Mouse (Mus musculus): ENCODE measurements around the gene Lhfpl3. TPM values are rescaled to one million over a fixed set of nuclear protein-coding genes. Genes with fewer than 3 reads are reported as not detected.

Lhfpl3 gene
- polyA plus RNA-seq, 1 experiment from 2014 or later = 15.5 TPM

DNA sequence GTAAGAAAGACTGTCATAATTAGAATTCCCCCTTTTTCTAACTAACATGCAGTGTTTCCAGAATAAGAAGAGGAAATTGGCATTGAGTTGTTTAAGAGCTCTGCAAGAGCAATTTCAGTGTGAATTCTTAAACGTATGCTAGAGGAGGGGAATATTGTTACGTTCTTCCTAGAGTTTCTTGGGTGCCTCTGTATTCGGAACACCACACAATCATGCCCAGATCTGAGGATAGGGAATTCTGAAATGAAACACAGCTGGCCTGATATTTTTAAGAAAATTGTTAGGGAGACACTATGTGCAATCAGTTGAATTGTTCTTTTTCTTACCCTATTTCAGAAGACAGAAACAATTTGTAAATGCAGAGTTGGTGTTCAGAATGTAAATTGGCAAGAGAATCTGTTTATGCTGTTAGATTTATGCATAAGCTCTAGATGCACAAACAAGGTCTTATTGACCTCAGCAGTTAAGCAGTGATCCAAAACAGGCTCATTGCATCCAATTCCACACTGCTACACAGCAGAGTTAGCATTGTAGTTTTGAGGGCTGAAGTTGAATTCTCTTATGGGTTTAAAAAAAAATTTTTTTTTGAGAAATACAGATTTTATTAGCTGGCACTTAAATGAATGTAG, 84.1 kb downstream of the Lhfpl3 start:
- Histone ChIP-seq H3K4me2 (ENCODE audit: low read length) (no peak overlapping the region), H3K4me1 (ENCODE audit: control insufficient read depth, insufficient read depth, low read length) (no peaks in the 10 kb centered on the region), H3K9ac (replicated peaks; ENCODE audit: low read length) (no peak overlapping the region), H3K27me3 (ENCODE audit: control insufficient read depth, insufficient read depth, low read length) (no peaks in the 10 kb centered on the region), H3K4me3 (replicated peaks; ENCODE audit: low read depth, low read length) (no peak overlapping the region), H3K36me3 (ENCODE audit: control insufficient read depth, insufficient read depth, low read length) (no peaks in the 10 kb centered on the region), H3K9me3 (ENCODE audit: control insufficient read depth, low read length) (no peaks in the 10 kb centered on the region), H3K27ac (replicated peaks; ENCODE audit: low read depth, low read length) (no peak overlapping the region)
- ATAC-seq (ENCODE audit: low FRiP score, low TSS enrichment) = no peak
- no peak for DNase-seq
- 85% methylated on average over 3 of the region's 3 CpGs for WGBS

DNA sequence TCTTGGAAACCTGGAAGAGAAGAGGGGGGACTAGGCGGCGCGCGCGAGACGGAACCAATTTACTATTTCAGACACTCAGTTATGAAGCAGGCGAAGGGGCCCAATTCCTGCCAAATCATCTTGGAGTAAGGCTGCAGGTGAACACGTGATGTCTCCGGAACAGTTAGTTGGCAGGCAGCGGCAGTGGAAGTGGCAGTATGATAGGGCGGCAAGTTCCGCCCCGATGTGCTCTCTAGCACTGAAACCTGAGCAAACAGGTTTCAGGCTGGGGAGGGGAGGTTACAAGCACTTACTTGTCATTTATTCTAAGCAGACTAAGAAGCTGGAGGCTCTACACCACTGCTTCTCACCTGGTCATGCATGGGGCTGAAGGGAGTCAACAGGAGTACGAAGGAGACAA, 105.7 kb downstream of the Lhfpl3 start:
- Histone ChIP-seq H3K27ac (replicated peaks; ENCODE audit: low read depth, low read length) (no peak overlapping the region), H3K9me3 (ENCODE audit: control insufficient read depth, low read length) (no peaks in the 10 kb centered on the region), H3K4me1 (ENCODE audit: control insufficient read depth, insufficient read depth, low read length) (no peaks in the 10 kb centered on the region), H3K4me2 (ENCODE audit: low read length) (no peak overlapping the region), H3K27me3 (ENCODE audit: control insufficient read depth, insufficient read depth, low read length) (no peaks in the 10 kb centered on the region), H3K9ac (replicated peaks; ENCODE audit: low read length) (no peak overlapping the region), H3K36me3 (ENCODE audit: control insufficient read depth, insufficient read depth, low read length) (no peaks in the 10 kb centered on the region), H3K4me3 (replicated peaks; ENCODE audit: low read depth, low read length) (no peak overlapping the region)
- ATAC-seq (ENCODE audit: low FRiP score, low TSS enrichment) (no peak), DNase-seq (no peak)
- WGBS = 72% methylated on average over 14 of the region's 14 CpGs

DNA sequence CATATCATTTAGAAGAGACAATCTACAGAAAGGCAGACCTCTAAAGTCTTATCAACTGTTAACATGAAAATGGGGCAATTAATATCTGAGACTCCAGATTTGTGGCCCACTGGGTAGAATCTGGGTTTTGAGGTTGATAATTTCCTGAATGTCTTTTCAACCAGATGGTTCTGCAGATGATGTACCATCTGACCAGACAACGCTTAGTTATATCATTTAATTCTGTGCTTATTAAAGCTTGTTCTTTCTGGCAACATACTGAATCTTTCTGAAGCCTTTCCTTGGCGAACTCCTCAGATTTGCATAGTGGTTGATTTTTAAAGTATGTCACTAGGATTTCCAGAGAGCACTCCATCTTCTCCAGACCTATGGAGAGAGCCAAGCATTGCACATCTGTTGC, 107.6 kb downstream of the Lhfpl3 start:
- Histone ChIP-seq H3K4me3 (replicated peaks; ENCODE audit: low read depth, low read length) (no peak overlapping the region), H3K36me3 (ENCODE audit: control insufficient read depth, insufficient read depth, low read length) (no peaks in the 10 kb centered on the region), H3K4me1 (ENCODE audit: control insufficient read depth, insufficient read depth, low read length) (no peaks in the 10 kb centered on the region), H3K27ac (replicated peaks; ENCODE audit: low read depth, low read length) (no peak overlapping the region), H3K9me3 (ENCODE audit: control insufficient read depth, low read length) (no peaks in the 10 kb centered on the region), H3K4me2 (ENCODE audit: low read length) (no peak overlapping the region), H3K9ac (replicated peaks; ENCODE audit: low read length) (no peak overlapping the region), H3K27me3 (ENCODE audit: control insufficient read depth, insufficient read depth, low read length) (no peaks in the 10 kb centered on the region)
- WGBS = 94% methylated on average over 2 of the region's 2 CpGs
- ATAC-seq (ENCODE audit: low FRiP score, low TSS enrichment) (no peak), DNase-seq (no peak)

DNA sequence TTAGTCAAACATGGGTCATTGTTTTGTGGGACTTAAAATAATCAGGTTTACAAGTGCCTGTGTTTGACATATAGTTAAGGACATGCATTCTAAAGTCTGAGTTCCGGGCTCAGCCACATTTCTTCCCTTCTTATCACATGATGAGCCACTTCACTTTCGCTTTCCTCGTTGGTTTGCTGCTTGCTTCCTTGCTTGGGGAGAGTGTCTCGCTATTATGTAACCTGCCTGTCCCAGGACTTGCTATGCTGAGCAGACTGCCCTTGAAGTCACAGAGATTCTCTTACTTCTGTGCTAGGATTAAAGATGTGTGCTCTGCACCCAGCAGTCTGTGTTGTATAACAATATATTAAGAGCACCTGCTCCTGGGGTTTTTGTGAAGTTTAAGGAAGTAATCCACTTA, 110.6 kb downstream of the Lhfpl3 start:
- no peak overlapping the region for H3K4me2 ChIP-seq (ENCODE audit: low read length)
- WGBS = 84% methylated on average over 4 of the region's 4 CpGs
- no peak overlapping the region for H3K27ac ChIP-seq (replicated peaks; ENCODE audit: low read depth, low read length)
- H3K9me3 ChIP-seq (ENCODE audit: control insufficient read depth, low read length) = no peaks in the 10 kb centered on the region
- H3K27me3 ChIP-seq (ENCODE audit: control insufficient read depth, insufficient read depth, low read length) = no peaks in the 10 kb centered on the region
- no peak overlapping the region for H3K9ac ChIP-seq (replicated peaks; ENCODE audit: low read length)
- no peaks in the 10 kb centered on the region for H3K36me3 ChIP-seq (ENCODE audit: control insufficient read depth, insufficient read depth, low read length)
- H3K4me3 ChIP-seq (replicated peaks; ENCODE audit: low read depth, low read length) = no peak overlapping the region
- no peaks in the 10 kb centered on the region for H3K4me1 ChIP-seq (ENCODE audit: control insufficient read depth, insufficient read depth, low read length)
- DNase-seq = no peak
- ATAC-seq (ENCODE audit: low FRiP score, low TSS enrichment) = no peak

DNA sequence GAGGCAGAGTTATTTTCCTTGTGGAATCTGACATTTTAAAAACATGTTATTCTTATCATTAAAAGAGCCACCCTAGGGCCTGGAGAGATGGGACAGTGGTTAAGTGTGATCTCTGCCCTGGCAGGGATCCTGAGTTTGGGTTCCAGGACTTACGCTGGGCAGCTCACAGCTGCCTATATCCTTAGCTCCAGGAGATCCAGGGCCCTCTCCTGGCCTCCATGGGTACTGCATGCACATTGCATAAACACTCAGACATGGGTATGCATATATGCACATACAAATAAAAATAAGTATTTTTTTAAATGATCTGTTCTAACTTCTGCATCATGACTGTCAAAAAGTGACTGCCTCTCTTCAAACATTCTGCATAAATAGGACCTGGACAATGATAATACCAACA, 115.5 kb downstream of the Lhfpl3 start:
- 43% methylated on average over 1 of the region's 1 CpGs for WGBS
- Histone ChIP-seq H3K27ac (replicated peaks; ENCODE audit: low read depth, low read length) (no peak overlapping the region), H3K27me3 (ENCODE audit: control insufficient read depth, insufficient read depth, low read length) (no peaks in the 10 kb centered on the region), H3K36me3 (ENCODE audit: control insufficient read depth, insufficient read depth, low read length) (no peaks in the 10 kb centered on the region), H3K4me1 (ENCODE audit: control insufficient read depth, insufficient read depth, low read length) (no peaks in the 10 kb centered on the region), H3K4me2 (ENCODE audit: low read length) (no peak overlapping the region), H3K9ac (replicated peaks; ENCODE audit: low read length) (no peak overlapping the region), H3K4me3 (replicated peaks; ENCODE audit: low read depth, low read length) (no peak overlapping the region), H3K9me3 (ENCODE audit: control insufficient read depth, low read length) (no peaks in the 10 kb centered on the region)
- no peak for DNase-seq
- ATAC-seq (ENCODE audit: low FRiP score, low TSS enrichment) = no peak

DNA sequence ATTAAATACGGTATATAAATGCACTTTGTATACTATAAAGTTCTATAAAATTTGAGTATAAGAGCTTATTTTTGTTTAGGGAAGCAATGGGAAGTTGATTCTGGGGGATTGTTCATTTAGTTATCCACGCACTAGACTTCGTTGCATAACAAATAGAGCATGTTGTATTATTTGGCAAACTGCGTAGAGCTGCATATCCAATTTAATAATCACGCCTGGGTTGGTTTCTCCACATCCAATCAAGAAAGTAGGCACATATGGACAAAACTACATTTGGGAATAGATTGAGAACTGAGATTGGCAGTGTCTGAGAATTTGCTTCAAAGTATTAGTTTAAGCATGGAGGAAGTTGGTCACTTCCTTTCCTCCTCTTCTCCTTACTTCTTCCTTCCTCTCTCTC, 123.2 kb downstream of the Lhfpl3 start:
- H3K4me1 ChIP-seq (ENCODE audit: control insufficient read depth, insufficient read depth, low read length) = no peaks in the 10 kb centered on the region
- no peak overlapping the region for H3K27ac ChIP-seq (replicated peaks; ENCODE audit: low read depth, low read length)
- H3K27me3 ChIP-seq (ENCODE audit: control insufficient read depth, insufficient read depth, low read length) = no peaks in the 10 kb centered on the region
- no peak for ATAC-seq (ENCODE audit: low FRiP score, low TSS enrichment)
- H3K36me3 ChIP-seq (ENCODE audit: control insufficient read depth, insufficient read depth, low read length) = no peaks in the 10 kb centered on the region
- no peak overlapping the region for H3K4me3 ChIP-seq (replicated peaks; ENCODE audit: low read depth, low read length)
- H3K9ac ChIP-seq (replicated peaks; ENCODE audit: low read length) = no peak overlapping the region
- no peak for DNase-seq
- 91% methylated on average over 5 of the region's 5 CpGs for WGBS
- H3K4me2 ChIP-seq (ENCODE audit: low read length) = no peak overlapping the region
- no peaks in the 10 kb centered on the region for H3K9me3 ChIP-seq (ENCODE audit: control insufficient read depth, low read length)

DNA sequence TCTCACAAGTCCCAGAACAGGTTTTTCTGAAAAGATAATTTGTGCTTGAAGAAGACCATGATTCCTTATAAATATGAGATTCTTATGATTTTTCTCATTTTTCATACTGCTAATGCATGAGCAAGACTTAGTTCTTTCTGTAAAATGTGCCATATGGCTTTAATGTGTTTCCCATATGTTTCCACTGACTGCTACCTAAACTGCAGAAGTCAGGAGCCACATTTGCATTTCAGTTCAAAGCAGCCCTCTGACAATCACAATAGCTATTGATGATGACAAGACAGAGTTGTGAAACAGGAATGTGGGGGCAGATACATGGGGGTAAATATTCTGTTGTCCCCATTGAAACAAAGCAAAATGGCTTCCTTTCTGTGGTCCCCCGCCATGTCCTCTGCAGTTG, 126.6 kb downstream of the Lhfpl3 start:
- ATAC-seq (ENCODE audit: low FRiP score, low TSS enrichment) (no peak), DNase-seq (no peak)
- Histone ChIP-seq H3K4me2 (ENCODE audit: low read length) (no peak overlapping the region), H3K36me3 (ENCODE audit: control insufficient read depth, insufficient read depth, low read length) (no peaks in the 10 kb centered on the region), H3K27me3 (ENCODE audit: control insufficient read depth, insufficient read depth, low read length) (no peaks in the 10 kb centered on the region), H3K9me3 (ENCODE audit: control insufficient read depth, low read length) (no peaks in the 10 kb centered on the region), H3K27ac (replicated peaks; ENCODE audit: low read depth, low read length) (no peak overlapping the region), H3K4me1 (ENCODE audit: control insufficient read depth, insufficient read depth, low read length) (no peaks in the 10 kb centered on the region), H3K4me3 (replicated peaks; ENCODE audit: low read depth, low read length) (no peak overlapping the region), H3K9ac (replicated peaks; ENCODE audit: low read length) (no peak overlapping the region)
- WGBS = 63% methylated on average over 1 of the region's 1 CpGs

DNA sequence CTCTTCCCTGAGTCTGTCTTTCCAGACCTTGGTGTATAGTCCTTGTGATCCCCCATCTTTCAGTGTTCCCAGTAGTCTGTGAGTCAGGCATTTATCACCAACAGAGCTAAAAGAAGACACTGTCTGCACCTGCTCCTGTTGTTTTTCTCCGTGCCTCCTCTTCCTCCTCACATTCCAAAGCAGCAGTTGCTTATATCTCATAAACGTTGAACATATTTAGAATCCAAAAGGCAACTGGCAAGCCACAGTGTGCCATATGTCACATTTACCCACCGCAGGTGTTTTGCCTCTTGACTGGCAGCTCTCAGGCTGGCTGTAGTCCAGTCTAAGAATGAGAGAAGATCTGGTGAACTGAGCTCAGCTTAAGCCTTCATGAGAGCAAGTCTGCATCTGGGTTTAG, 142.5 kb downstream of the Lhfpl3 start:
- ATAC-seq (ENCODE audit: low FRiP score, low TSS enrichment) = no peak
- Histone ChIP-seq H3K27ac (replicated peaks; ENCODE audit: low read depth, low read length) (no peak overlapping the region), H3K27me3 (ENCODE audit: control insufficient read depth, insufficient read depth, low read length) (no peaks in the 10 kb centered on the region), H3K4me2 (ENCODE audit: low read length) (no peak overlapping the region), H3K36me3 (ENCODE audit: control insufficient read depth, insufficient read depth, low read length) (no peaks in the 10 kb centered on the region), H3K4me3 (replicated peaks; ENCODE audit: low read depth, low read length) (no peak overlapping the region), H3K9me3 (ENCODE audit: control insufficient read depth, low read length) (no peaks in the 10 kb centered on the region), H3K4me1 (ENCODE audit: control insufficient read depth, insufficient read depth, low read length) (no peaks in the 10 kb centered on the region), H3K9ac (replicated peaks; ENCODE audit: low read length) (no peak overlapping the region)
- DNase-seq = no peak
- WGBS = 88% methylated on average over 3 of the region's 3 CpGs

DNA sequence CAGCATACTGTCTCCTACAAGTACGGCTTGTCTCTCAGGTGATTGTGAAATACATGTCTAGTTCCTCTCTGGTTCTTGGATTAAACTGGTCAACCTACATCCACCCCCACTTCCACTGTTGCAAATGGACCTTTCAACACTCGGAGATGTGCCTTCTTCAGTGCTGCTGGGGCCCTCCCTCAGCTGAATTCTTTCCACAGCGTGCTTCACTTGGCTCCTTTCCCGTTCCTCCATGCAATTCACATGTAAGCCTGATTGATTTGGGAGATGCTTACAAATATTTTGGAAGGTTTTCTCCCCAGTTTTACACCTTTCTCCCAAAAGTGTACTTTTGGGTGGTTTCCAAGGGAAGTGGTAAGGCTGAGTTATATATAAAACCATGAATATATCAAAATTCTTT, 143.6 kb downstream of the Lhfpl3 start:
- Histone ChIP-seq H3K4me1 (ENCODE audit: control insufficient read depth, insufficient read depth, low read length) (no peaks in the 10 kb centered on the region), H3K4me3 (replicated peaks; ENCODE audit: low read depth, low read length) (no peak overlapping the region), H3K9ac (replicated peaks; ENCODE audit: low read length) (no peak overlapping the region), H3K27ac (replicated peaks; ENCODE audit: low read depth, low read length) (no peak overlapping the region), H3K36me3 (ENCODE audit: control insufficient read depth, insufficient read depth, low read length) (no peaks in the 10 kb centered on the region), H3K9me3 (ENCODE audit: control insufficient read depth, low read length) (no peaks in the 10 kb centered on the region), H3K27me3 (ENCODE audit: control insufficient read depth, insufficient read depth, low read length) (no peaks in the 10 kb centered on the region), H3K4me2 (ENCODE audit: low read length) (no peak overlapping the region)
- WGBS = 82% methylated on average over 4 of the region's 4 CpGs
- DNase-seq (no peak), ATAC-seq (ENCODE audit: low FRiP score, low TSS enrichment) (no peak)
